Mouse (Mus musculus) cerebellum, adult 8-10 months (tissue): Measurements from ENCODE around the gene Dlx5.

Experiments
- DNase-seq: peaks from one replicate; pipeline ENCODE4 v3.0.0; 2022

The Dlx5 gene

GRCm38 (mm10) chr6:6875676-6876075 lies 6.2 kb downstream of the Dlx5 start:
- no peak for DNase-seq

- DNase-seq = no peak
Measured at GRCm38 (mm10) chr6:6875136-6875535, 6.7 kb downstream of the Dlx5 start.

GRCm38 (mm10) chr6:6874073-6874771 lies 7.7 kb downstream of the Dlx5 start:
- no peak for DNase-seq

GRCm38 (mm10) chr6:6873476-6874072 lies 8.3 kb downstream of the Dlx5 start:
- DNase-seq = no peak

- no peak for DNase-seq
Measured at GRCm38 (mm10) chr6:6872873-6873272, 9.0 kb downstream of the Dlx5 start.

- DNase-seq = no peak
Measured at GRCm38 (mm10) chr6:6871692-6872091, 10.2 kb downstream of the Dlx5 start.

- no peak for DNase-seq
Measured at GRCm38 (mm10) chr6:6870876-6871420, 10.9 kb downstream of the Dlx5 start.

- DNase-seq = no peak
Measured at GRCm38 (mm10) chr6:6869961-6870800, 11.7 kb downstream of the Dlx5 start.

GRCm38 (mm10) chr6:6869041-6869685 lies 12.7 kb downstream of the Dlx5 start:
- DNase-seq = no peak

GRCm38 (mm10) chr6:6867031-6867430 lies 14.9 kb downstream of the Dlx5 start:
- DNase-seq = no peak

- no peak for DNase-seq
Measured at GRCm38 (mm10) chr6:6864441-6865440, 17.1 kb downstream of the Dlx5 start.

GRCm38 (mm10) chr6:6863955-6864354 lies 17.9 kb downstream of the Dlx5 start:
- no peak for DNase-seq

GRCm38 (mm10) chr6:6863160-6863870 lies 18.6 kb downstream of the Dlx5 start, which contains the start of gene Dlx6:
Gene Dlx6, plus strand, starts transcription at chr6:6863334.
- DNase-seq = no peak

GRCm38 (mm10) chr6:6862611-6863010 lies 19.3 kb downstream of the Dlx5 start:
- DNase-seq = no peak

GRCm38 (mm10) chr6:6861798-6862428 lies 20.0 kb downstream of the Dlx5 start:
- DNase-seq = no peak

- DNase-seq = no peak
Measured at GRCm38 (mm10) chr6:6861086-6861797, 20.6 kb downstream of the Dlx5 start.

- DNase-seq = no peak
Measured at GRCm38 (mm10) chr6:6860411-6861085, 21.3 kb downstream of the Dlx5 start.

GRCm38 (mm10) chr6:6859950-6860410 lies 21.9 kb downstream of the Dlx5 start:
- no peak for DNase-seq
